Mouse (Mus musculus) ovary, postnatal 10 days (tissue): Measurements from ENCODE around the gene Slc27a4.

Experiments
- DNase-seq: peaks from one replicate; pipeline ENCODE4 v3.0.0; 2022; ENCODE audit warnings: low spot score

The Slc27a4 gene

DNA sequence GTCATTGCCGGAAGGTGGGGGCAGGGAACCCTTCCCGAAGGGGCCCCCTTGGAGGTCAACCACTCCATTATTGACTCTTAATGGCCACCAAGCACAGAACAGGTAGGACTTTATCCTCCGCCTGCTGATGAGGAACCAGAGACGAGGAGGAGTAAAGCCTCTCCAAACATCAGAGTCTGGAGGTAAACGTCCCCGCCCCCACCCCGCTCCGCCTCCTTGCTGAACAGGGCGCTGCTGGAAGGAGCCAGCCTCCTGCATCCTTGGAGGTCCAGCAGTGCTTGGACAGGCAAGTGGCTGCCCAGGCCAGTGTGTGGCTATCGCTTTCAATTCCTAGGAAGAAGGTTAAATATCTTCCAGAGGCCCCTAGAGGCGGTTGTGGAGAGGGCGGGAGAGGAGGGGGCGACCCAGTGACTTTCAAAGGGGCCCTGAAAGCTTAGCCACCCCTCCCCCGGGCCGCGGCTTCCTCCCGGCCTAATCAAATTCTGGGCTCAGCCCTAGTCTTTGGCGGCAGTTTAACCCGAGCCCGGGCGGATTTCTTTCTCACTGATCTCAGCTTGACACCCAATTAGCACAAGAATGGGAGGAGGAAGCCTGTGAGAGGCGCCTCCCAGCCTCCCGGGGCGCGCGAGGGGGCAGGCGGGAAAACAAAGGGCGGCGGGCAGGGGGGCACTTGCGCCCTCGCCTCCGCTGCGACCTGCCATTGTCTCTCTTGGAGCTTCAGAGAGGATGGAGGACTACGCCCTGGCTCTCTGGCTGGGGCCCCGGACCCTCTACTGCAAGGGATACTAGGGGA is 17.8 kb downstream of the Slc27a4 start, which contains the start of gene Urm1:
Gene Urm1 (plus strand): TSS at position 51 of the 793 bp plus-strand sequence.
- peak; percentile 49 for DNase-seq

DNA sequence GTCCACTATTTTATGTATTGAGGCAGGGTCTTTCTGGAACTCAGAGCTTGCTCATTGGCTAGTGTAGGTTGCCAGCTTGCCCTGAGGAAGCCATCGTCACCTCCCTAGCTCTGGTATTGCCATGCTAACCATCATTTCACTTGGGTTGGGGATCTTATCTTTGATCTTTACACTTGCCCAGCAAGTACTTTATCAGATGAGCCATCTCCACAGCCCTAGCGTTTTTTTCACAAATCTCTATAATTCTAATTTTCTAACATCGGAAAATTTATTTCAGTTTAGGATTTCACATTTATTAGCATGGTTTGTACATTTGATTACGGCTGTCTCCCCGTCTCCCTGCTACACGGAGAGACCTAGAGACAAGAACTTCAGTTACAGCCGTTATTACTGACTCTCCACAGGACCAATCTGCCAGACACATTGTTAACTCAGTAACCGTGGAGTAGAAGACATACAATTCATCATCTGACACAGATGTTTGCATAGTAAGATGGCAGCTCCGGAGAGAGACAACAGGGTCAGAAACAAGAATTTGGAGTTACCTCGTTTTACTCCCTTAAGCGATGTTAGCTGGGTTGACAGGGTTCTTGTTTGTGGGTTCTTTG is 24.0 kb downstream of the Slc27a4 start:
- no peak for DNase-seq

GRCm38 (mm10) chr2:29826926-29827708 is 24.7 kb downstream of the Slc27a4 start:
- peak; percentile 74 for DNase-seq

GRCm38 (mm10) chr2:29827709-29828024 is 25.2 kb downstream of the Slc27a4 start:
- DNase-seq = no peak

- no peak for DNase-seq
Observed at GRCm38 (mm10) chr2:29831106-29831505, 28.7 kb downstream of the Slc27a4 start.

DNA sequence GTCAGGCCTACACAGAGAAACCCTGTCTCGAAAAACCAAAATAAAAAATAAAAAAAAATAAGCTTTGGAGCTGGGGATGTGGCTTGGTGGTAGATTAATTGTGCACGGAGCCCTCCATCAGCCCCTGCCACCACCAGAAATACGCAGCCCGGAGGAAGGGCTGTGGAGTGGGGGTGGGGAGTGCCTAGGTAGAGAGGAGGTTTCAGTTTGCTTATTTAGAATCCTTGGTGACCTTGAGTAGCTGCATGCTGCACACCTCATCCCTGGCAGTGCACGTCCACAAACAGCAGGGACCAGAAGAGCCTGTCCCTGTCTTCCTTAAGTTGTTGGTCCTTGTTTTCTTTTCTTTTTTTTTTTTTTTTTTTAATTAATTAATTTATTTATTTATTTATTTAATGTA is 31.4 kb downstream of the Slc27a4 start:
- no peak for DNase-seq

- DNase-seq = no peak
Observed at GRCm38 (mm10) chr2:29835391-29835899, 33.0 kb downstream of the Slc27a4 start.

DNA sequence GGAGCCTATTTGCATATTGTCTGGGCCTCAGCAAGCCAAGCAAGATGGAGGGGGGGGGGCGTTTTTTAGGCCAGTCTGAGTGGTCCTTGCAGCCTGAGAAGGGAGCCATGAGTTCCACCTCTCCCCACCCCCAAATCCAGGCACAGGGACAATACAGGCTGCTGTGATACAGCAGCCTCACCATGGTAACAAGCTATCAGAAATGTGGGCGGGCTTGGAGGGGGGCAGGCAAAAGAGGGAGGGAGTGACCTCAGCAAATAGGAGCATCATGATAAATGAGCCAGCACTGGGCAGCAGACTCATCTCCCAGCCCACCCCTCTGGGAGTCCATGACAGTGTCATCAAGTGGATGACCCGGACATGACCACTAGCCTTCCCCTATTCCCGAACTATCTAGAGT is 37.0 kb downstream of the Slc27a4 start:
- no peak for DNase-seq

DNA sequence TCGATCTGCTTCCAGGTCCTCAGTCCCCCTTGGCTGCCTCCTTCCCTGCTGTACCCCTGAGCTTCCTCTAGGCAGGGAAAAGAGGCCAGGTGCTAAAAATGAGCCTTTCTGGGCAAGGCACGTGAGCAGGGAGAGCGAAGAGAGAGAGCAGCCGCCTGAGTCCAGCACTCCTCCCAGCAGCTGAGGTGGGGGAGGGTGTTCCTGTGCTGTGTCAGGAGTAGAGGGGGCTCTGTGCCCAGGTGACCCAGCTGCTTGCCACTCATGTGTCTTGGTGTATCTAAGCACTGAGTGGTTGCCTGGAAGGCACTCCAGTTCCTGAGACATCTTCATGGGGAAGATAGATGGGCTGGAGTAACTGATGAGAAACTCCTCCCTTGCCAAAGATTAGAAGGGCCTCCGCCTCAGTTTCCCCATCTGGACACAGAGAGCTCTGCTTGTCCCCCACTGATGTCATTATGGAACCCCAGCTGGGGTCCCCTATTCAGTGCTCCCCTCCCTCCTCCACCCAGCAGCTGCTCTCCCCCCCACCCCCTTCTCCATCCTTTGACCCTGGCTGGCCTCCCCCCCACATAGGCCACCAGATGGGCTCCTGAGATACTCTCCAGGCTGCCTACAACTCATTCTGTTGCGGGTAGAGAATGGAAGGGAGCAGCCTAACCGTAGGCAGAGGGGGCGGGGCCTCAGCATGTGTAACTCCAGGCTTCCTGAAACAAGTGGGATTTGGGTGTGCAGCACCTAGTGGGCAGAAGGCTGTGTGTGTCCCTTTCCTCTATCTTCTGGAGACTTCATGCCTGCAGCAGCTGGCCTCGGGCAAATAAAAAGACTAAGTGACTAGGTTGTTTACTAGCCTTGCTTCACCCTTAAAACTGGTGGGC is 41.0 kb downstream of the Slc27a4 start:
- DNase-seq = no peak

DNA sequence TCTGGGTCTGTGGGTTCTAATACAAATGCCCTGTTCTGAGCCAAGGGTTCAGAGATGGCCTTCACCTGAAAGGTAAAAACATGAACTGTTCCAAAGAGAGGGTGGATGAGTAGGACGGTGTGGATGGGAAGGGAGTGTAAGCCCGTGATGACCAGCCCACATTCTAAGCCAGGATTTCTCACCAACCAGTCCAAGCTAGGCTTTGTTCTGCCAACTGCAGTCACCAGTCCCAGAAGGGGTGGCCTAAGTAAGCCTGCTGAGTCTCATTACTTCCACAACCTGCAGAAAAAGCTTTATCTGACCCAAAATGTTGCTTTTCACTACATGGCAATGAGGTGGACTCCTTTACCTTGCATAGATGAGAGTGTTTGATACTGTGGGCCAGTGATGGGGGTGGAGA is 41.7 kb downstream of the Slc27a4 start:
- no peak for DNase-seq

DNA sequence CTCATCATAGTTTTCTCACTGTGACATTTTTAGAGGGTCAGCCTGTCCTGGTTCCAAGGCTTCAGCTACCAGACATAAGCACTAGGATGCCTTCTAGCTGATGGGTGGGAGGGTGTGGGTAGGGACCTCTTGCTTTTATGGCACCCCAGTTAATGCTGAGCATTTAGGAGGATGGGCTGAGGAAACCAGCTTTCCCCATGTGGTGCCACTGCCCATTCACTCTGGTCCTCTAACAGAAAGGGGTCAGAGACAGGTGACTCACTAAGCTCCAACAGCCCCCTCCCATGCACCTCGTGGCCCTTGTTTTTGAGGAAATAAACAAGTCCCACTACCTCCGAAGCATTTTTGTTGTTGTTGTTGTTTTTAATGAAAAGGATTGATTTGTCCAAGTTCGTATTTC is 42.2 kb downstream of the Slc27a4 start:
- no peak for DNase-seq

GRCm38 (mm10) chr2:29845636-29846035 is 43.2 kb downstream of the Slc27a4 start:
- DNase-seq = no peak

- no peak for DNase-seq
Observed at GRCm38 (mm10) chr2:29846061-29846853, 43.8 kb downstream of the Slc27a4 start.

GRCm38 (mm10) chr2:29846911-29847310 is 44.5 kb downstream of the Slc27a4 start:
- no peak for DNase-seq

DNA sequence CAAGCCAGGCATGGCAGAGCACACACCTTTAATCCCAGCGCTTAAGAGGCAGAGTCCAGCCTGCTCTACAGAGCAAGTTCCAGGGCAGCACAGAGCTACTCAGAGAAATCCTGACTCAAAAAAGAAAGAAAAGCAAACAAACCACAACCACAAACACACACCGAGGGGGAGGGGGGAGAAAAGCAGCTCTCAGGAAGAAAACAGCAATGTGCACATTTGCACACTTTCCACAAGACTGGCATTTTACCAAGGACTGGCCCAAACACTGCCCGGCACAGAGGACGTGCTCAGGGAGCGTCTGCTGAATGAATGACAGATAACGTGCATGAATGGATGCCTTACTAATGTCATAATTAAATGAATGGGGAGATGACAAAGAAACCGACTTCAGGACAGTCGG is 46.6 kb downstream of the Slc27a4 start:
- no peak for DNase-seq

- DNase-seq = no peak
Observed at GRCm38 (mm10) chr2:29849841-29850480, 47.5 kb downstream of the Slc27a4 start.

DNA sequence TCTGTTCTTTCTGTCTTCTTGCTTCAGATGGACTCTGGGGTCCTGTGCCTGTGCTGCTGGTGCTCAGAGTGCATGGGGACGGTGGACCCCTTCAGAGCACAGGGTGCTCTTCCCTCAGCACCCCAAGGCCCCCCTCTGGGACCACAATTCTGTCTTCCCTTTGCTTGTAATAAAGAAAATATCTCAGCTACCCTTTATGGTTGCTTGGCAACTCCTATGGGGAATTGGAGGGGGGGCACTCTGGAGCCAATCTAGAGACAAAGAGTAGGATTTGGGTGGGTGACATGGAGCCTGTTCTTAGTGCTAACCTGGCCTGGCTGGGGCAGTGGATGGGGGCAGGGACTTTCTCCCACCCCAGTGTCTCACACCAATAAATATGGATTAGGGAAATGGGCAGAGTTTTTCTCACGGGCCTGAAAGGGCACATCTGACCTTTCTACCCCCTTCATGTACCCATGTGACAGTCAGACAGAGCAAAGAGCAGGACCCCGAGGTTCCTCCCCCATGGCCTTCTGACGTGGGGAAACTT is 50.6 kb downstream of the Slc27a4 start:
- no peak for DNase-seq

GRCm38 (mm10) chr2:29853736-29854135 is 51.3 kb downstream of the Slc27a4 start:
- DNase-seq = no peak

- no peak for DNase-seq
Observed at GRCm38 (mm10) chr2:29855585-29856210, 53.3 kb downstream of the Slc27a4 start.
